Mouse (Mus musculus) layer of hippocampus, adult 8-10 months (tissue): ENCODE results near the gene Myl6b. TPM values are rescaled to one million over a fixed set of nuclear protein-coding genes. Genes with fewer than 3 reads are reported as not detected.
A peak's percentile ranks its signal among the peaks of the same experiment; 100 is the strongest.
"Not testable (repeated sequence)": the region's sequence is repeated elsewhere in the genome, so short reads cannot be mapped to it uniquely, and the experiment has no call there.

Experiments used
- DNase-seq, 2 experiments: peaks; one replicate each; pipeline ENCODE4 v3.0.0; 2022; ENCODE audit warnings: low spot score in 2 of 2
- total RNA-seq, 4 experiments: library from RNA; stranded (reverse); gene quantifications; 2 replicates each; pipeline ENCODE4 v1.2.4; 2022

The Myl6b gene
- total RNA-seq, 4 experiments from 2014 or later: 18.4 to 23.6 (median 22.6) TPM

DNA sequence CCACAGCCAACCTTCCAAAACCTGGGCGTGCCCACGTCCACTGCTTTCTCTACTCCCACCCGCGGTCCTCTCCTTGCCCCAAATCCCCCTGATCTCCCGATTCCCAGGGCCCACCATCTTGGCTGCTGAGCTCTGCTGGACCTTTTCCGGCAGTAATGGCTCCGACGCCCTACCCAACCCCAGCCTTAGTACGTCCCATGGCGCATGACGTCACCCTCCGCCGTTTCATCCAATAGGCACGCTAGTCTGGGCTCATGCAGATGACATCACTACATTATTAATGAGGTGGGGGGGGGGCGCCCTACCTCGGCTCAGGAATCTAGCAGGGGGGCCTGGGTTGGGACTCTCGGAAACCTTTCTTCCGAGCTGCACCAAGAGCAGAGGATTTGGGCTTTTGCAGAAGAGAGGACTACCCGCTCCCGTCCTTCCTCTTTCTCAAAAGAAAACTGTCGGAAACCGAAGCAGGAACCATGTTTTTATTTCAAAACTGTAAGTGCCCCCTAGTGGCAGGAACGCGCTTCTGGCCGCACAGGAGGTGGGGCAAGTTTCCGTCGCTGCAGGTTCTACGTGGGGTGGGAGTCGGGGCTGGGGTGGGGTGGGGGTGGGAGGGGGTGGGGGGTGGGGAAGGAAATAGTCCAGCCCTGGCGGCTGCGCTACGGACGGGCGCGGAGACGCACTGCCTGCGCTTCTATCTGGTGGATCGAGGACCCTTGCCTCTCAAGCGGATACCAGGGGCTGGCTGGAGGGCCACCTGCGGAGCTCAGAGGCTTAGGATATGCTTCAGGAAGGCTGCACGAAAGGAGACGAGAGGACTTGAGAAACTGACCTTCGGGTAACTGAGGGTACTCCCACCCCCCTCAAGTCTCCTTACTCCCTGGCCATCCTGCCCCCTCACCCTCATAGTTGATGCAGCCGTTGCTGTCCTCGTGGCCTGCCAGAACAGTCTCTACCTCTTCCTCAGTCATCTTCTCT, 4.5 kb downstream of the Myl6b start, which contains the start of gene Myl6:
TSS of gene Myl6 (minus strand) at position 451 of the 972 bp plus-strand sequence.
- peak; percentile 98 for DNase-seq

DNA sequence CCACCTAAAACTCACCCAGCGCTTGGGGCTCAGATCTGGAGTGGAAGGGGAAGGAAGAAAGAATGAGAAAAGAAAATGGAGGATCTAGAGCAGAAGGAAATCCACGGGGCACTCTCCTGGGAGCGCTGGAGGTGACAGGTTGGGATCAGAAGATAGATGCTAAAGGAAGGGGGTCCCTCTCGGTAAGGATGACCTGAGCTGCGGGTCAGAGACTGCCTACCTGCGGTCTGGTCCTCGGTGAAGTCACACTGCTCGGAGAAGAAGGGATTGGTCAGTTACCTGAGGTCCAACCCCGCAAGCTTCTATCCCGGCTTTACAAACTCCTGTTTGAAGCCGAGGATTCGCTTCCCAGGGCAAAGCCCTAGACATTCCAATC, 5.2 kb downstream of the Myl6b start:
- no peak for DNase-seq

DNA sequence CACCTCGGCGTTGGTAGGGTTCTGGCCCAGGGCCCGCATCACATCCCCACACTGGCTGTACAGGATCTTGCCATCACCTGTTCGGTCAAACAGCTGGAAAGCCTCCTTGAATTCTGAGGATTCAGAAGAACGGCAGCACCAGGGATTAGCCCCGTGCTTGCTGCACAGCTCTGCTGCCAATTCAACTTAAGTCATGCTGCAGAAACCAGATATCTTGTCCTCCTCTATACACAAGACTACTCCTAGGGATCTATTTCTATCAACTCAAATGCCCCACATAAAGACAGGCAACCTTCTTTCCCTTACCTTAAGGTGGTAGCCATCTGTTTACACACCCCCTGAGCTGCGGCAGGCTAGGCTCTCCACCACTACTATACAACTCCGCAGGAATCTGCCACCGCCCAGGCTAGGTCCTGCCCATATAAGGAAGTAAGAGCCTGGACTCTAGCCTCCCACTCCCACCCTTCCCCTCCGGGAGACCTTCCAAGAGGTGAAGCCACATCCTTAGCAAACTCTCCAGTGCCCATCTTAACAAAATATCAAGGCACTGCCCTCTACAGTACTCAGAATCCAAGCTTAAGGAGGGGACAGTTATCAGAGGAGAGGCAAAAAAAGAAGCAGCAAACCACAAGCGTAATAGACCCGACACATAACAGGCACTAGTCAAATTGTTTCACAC, 5.7 kb downstream of the Myl6b start:
- DNase-seq: no peak

DNA sequence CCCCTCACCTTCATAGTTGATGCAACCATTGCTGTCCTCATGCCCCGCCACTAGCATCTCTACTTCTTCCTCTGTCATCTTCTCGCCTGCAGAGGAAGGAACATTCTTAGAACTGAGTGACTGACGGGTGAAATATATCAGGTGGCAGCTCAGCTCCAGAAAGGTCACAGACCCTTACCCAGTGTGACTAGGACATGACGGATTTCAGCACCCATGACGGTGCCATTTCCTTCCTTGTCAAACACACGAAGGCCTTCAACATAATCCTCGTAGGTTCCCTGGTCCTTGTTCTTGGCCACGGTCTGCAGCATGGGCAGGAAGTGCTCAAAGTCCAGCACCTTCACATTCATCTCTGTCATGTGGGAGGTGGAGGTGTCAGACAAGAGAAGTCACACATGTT, 6.4 kb downstream of the Myl6b start:
- DNase-seq: not testable (repeated sequence)

DNA sequence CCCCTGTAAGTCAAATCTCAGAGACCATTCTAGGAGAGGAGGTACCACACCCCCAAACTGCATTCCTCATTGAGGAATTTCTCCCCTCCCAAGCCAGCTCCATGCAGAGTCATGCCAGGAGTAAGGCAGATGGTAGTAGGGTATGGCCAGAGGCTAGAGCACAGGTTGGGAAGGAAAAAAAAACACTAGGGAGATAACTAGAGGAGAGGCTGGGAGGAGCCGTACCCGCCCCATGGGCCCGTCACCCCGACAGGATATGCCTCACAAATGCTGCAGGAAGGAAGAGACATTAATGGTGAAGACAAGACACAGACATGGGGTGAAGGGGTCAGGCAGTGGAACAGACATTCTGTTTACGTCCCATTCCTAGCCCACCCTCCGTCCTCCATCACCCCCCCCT, 7.0 kb downstream of the Myl6b start:
- DNase-seq: no peak

DNA sequence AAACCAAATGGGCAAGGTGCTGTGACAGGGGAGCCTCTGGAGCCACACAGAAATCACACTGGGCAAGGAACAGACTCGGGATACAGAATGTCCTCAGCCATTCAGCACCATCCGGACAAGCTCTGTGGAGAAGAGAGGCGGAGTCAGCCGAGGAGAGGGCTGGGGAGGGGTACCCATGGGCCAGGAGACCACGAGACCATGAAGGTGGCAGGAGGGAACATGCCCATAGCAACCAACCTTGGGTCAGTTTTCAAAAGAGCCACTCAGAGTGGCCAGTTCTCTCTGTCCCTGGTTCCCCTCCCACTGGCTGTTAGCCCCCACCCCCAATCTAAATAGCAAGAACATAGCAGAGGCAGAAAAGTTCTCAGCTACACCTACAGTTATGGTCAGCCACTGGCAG, 7.6 kb downstream of the Myl6b start:
- DNase-seq: no peak

DNA sequence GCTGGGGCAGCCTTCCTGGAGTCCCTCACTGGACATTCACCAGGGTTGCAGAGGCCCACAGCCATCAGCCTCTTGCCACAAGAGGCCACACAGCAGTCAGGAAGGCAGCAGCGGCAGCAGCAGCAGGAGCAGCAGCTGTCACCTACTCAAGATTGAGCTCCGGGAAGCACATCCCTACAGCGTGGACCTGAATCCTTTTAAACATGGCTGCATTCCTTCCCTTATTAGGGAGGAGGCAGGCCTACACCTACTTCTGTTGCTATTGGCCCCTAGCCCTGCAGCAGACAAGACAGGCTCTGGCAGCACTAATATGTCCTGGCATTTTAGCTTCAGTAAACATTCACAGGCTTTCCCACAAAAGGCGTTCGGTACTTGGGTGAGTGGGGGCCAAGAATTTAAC, 8.3 kb downstream of the Myl6b start:
- no peak for DNase-seq

DNA sequence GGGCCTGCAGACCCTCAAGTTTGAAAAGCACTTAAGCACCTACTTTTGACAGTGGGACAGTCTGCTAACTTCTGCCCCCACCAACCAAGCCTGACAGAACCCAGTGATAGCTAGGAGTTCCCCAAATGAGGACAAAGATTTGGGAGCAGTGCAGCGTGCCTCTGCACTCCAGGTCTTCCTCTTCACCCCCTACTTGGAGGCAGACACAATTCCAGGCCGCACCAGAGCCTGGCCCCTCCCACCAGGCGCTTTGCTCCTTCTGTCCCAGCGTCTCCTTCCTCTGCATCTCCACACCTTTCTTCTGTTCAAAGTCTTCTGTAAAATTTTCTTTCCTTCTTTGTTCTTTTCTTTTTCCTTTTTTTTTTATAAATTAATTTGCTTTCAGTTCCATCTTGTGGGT, 8.7 kb downstream of the Myl6b start:
- DNase-seq: no peak

DNA sequence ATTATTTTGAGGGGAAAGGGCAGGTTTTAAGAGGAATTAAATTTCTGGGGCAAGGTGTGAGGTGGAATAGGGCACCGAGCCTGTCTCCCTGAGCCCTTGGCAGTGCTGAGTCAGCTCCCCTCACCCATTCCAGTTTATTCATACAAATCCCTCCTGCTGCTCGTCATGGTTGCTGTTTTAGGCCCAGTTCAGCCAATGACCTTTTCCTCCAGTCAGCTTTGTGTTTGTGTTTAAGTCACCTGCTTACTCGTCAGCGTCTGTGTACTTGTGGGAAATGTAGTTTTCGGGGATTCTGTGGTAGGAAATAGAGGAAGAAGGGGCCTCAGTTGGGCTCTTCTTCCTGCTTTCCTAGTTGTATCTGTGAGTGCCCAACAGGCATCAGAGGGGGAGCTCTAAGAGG, 9.1 kb downstream of the Myl6b start:
- no peak for DNase-seq

DNA sequence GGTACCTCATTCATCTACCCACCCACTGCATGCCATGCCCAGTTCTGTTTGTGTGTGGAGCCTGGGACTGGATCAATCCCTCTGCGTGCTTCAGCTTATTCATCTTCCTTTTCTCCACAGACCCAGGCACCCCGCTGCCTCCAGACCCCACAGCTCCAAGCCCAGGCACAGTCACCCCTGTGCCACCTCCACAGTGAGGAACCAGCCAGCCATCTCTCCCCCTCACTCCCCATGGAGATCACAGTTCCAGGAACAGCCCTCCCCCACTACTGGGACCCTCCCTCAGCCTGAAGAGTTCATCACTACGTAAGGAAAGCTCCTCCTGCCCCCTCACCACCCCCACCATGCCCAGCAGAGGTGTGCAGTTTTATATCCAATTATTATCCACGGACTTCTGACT, 9.7 kb downstream of the Myl6b start:
- no peak for DNase-seq

DNA sequence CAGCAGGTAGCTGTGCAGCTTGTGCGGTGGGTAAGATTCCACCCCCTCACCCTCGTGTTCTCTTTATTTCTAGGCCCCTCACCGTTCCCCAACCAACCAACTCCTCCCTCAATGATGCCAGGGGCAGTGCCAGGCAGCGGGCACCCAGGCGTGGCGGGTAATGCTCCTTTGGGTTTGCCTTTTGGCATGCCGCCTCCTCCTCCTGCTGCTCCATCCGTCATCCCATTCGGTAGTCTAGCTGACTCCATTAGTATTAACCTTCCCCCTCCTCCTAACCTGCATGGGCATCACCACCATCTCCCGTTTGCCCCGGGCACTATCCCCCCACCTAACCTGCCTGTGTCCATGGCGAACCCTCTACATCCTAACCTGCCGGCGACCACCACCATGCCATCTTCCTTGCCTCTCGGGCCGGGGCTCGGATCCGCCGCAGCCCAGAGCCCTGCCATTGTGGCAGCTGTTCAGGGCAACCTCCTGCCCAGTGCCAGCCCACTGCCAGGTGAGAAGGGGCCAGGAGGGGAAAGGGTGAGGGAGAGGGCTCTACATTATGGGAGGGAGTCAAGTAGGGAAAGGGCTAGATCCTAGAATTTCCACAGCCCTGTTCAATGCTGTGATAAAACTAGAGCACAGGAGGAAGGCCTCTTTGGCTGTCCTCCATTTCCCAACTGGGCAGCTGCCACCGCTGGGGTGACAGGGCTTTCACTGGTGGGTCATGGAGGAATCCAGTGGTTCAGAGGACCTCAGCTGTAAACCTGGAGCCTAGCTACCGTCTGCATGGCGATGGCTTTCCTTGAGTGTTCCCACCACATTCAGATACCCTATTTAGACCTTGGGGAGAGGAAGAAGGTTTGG, 10.4 kb downstream of the Myl6b start:
- DNase-seq: no peak

DNA sequence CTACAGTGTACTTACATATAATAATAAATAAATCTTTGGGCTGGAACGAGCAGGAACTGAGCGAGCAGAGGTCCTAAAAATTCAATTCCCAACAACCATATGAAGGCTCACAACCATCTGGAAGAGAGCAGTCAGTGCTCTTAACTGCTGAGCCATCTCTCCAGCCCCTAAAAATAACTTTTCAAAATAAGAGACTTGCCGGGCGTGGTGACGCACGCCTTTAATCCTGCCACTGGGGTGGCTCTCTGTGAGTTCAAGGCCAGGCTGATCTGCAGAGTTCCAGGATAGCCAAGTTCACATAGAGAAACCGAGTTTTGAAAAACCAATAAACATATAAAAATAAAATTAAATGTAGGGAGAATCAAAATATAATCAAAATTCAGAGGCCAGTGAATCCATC, 12.1 kb downstream of the Myl6b start:
- no peak for DNase-seq

DNA sequence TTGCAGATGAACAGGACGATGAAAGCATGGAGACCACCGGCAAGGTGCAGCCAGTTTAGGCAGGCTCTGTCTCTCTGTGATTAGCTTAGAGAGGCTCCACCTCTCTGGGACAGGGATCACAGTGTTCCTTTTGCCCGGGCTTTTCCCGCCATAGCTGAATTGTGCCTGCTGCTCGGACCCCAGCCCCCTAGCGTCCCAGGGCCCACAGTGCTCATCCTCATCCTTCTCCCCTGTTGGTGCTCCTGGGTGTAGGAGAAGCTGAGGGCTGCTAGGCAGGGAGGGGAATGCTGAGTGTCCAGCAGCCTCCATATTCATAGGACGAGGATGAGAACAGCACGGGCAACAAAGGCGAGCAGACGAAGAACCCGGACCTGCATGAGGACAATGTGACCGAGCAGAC, 24.1 kb downstream of the Myl6b start:
- DNase-seq: no peak

DNA sequence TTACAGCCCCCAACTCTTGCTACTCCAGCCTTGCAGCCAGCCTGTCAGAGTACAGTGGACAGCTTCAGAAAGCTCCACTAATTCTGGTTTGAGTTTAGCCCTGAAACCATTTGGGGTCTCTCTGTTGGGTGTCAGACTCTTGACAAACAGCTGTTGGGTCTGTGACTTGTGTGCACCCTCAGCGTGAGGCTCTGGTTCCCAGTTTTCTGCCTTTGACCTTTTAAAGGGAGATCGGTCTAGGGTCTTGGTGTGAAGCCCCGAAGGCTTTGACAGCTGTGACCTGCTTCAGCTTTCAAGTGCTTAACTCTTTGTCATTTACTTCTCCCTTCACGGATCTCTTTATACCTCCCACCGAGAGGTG, 38.2 kb downstream of the Myl6b start:
- no peak for DNase-seq

DNA sequence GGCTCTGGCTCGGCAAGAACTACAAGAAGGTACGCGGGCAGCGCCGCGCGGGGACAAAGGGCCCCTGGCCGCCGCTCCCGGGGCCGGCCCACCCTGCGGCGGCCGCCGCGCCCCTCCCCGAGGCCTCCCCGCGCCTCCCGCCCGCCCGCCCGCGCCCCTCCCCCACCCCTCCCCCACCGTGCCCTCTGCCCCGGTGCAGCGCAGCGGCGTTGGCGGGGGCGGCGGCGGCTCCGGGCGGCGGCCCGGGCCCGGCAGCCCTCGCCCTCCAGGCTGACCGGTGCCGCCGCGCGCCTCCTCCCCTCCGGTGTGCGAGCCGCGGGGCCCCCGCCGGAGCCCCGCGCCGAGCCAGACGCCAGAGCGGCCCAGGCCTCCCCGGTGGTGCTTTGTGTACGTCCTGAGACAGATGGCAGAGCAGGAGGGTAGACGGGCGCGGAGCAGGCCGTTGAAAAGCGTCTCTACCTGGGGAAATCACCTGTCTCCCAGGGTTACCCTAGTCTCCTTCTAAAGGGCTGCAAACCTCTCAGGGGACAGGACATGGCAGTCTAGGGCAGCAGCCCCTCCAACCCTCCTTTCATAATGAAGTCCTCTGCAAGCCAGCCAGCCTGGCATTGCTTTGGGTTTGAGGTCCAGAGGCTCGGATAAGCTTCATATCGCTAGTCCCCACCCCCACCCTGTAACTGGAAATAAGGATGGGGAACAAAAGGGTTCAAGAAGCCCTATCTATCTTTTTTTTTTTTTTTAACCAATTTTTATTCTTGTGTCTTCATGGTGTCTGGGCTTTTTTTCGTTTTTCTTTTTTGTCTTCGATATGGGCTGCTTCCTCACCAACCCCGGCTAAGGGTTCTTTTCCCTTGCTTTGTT, 38.8 kb downstream of the Myl6b start:
- no peak for DNase-seq

DNA sequence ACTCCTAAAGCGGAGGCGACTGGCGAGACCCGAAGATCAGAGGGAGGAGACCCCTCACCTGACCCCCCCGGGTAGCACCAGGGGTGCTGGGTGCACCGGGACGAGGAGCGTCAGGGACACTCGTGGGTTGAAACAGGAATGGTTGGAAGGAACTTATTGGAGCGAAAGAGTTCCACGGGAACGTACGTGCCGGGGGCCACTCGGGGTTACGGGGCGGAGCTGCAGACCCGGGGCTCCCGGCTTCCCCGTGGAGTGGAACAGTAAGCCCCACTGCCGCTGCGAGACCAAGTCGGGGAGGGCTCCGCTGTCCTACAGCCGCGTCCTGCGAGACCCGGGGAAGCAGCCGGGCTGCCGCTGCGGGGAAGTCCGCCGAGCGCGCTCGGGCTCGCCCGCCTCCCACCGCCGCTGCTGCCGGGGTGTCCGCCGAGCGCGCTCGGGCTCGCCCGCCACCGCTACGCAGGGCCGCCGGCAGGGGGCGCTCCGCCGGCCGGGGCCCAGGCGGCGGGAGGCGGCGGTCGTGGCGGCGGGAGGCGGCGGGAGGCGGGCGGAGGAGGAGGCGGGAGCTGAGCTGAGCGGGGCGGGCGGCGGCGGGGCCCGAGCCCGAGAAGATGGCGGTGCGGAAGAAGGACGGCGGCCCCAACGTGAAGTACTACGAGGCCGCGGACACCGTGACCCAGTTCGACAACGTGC, 39.6 kb downstream of the Myl6b start, which contains the start of gene Smarcc2:
TSS of gene Smarcc2 (plus strand) at position 530 of the 690 bp plus-strand sequence.
- peak; percentile 62 to 74 for DNase-seq

DNA sequence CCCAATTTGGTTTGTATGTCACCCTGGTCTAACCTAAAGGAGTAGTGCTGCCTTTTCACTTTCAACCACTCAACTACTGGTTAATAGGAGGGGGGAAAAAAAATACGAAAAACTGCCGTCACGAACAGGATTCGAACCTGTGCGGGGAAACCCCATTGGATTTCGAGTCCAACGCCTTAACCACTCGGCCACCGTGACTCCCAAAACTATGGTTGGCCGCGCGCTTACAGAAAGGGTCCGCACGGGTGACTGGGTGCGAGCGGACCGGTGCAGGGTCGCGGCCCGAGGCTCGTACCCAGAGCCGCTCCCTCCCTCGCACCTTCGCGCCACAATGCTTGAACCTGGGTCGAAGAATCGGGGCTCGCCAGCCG, 40.2 kb downstream of the Myl6b start:
- peak; percentile 83 to 92 for DNase-seq

DNA sequence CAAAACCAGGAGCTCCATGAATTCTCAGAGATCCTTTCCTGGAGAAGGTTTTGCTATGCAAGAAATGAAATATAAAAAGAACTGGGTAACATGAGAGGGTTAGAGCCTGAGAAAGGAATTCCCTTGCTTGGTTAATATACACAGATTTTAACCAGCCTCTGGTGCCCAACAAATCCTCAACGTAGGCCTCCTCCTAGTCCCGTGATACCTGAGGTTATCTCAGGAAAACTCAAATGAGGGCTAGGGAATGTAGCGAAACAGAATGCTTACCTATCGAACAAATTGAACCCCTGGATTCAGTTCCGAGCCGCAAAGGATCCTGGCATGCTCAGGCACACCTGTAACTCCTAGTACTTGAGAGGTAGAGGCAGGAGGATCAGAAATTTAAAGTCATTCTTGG, 40.8 kb downstream of the Myl6b start:
- no peak for DNase-seq

DNA sequence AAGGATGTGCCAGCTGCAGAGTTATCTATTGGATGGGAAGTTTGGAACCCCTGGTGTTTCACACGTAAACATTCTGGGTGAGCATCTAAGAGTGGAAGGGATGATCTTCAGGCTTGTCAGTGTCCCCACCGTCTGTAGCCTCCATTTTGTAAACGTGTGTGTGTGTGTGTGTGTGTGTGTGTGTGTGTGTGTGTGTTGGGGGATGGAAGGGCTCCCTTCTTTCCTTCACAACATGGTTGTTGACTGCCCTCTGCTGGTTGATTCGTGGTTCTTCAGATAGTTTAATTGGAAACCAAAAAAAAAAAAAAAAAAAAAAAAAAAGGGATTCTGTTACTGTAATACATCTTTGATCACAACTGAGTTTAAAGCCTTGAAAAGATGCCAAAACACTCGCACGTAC, 43.2 kb downstream of the Myl6b start:
- peak; percentile 55 to 61 for DNase-seq

DNA sequence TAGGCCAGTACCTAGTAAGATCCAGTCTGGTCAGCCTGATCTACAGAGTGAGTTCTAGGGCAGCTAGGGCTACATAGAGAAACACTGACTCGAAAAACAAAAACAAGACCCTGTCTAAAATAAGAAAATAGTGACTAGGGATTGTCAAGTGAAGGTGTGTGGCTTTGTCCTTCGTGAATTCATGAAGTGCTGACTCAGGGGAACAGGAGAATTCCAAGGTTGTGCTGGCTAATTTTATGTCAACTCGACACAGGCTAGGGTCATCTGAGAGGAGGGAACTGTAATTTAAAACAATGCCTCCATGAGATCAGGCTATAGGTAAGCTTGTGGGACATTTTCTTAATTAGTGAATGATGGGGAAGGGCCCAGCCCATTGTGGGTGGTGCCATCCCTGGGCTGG, 44.0 kb downstream of the Myl6b start:
- DNase-seq: no peak
